Mouse (Mus musculus): ENCODE data around the gene Dcaf15.

DNA sequence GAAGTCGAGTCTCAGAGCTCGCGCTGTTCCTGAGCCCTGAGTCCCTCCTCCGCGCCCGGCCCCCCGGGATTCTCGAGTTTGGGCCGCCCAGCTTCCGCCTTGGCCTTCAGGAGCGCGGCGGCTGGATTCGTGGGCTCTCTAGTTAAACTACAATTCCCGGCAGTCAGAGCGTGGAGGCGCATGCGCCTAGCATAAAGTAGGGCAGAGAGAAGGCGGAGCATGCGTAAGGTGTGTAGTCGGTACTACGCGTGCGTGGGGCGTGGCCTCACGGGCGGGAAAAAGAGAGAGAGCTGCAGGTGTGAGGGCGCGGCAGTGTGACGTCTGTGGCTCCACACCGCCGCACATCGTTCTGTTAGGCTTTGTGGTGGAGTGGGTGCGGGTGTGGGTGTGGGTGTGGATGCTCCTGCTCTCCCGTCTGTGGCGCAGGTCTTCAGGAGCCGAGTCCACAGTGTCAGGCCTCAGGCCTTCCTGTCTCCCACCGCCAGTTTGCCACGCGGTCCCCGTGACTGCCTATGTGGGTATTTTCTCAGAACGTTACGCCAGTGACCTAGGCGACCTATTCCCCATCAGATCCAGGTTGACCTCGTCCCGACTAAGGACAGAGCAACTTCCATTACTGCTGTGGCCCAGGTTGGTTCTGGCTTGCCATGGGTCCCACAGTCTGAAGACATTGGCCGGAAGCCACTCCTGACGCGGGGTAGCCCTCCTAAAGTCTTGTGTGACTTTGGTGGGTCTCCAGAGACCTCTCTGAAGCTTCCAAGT lies 43.4 kb upstream of the Dcaf15 start, which contains the start of the genes Cc2d1a and 4930432K21Rik:
- TF ChIP-seq EP300 (IDR thresholded peaks at IDR 0.05; ENCODE audit: low read depth): no peak
- no peak for TF ChIP-seq CTCF (IDR thresholded peaks at IDR 0.05; ENCODE audit: low read depth)
